7 mouse cellular contexts compared by ENCODE assay signal in genomic region chr2:32881054-32881453, GRCm38 (mm10). TPM values are rescaled to one million over a fixed set of nuclear protein-coding genes. Genes with fewer than 3 reads are reported as not detected.
DNase-seq lines count a peak whose midpoint lies in the region; ATAC-seq and TF ChIP-seq lines count a peak whose summit lies in the region.

No protein-coding gene starts in this region.

- H3K36me3 ChIP-seq in lung, postnatal 0 days (ENCODE audit: insufficient read depth, low read length): no peaks in the 10 kb centered on the region
- H3K36me3 ChIP-seq in limb, embryonic 12.5 days: no peaks in the 10 kb centered on the region; the same call in 1 of the 2 replicates
- no peaks in the 10 kb centered on the region; the same call in 1 of the 2 replicates for H3K36me3 ChIP-seq in stomach, embryonic 16.5 days (ENCODE audit: control insufficient read depth, insufficient read depth, low read length)

- DNase-seq in lung, postnatal 0 days (ENCODE audit: low spot score): no peak
- no peak for DNase-seq in lung, adult 18-20 months
- DNase-seq in fibroblast of lung, adult 2 months (ENCODE audit: low read depth): peak; percentile 88
- no peak for DNase-seq in left cerebral cortex, postnatal 25 days (ENCODE audit: low spot score in 2 of 2)
- DNase-seq in spleen, postnatal 36 days (ENCODE audit: low spot score in 2 of 2): no peak

- no peaks in the 10 kb centered on the region for H3K9me3 ChIP-seq in lung, postnatal 0 days (ENCODE audit: low read length)
- no peaks in the 10 kb centered on the region for H3K9me3 ChIP-seq in limb, embryonic 12.5 days
- H3K9me3 ChIP-seq in stomach, embryonic 16.5 days (replicated peaks; ENCODE audit: control insufficient read depth, low read length): no peaks in the 10 kb centered on the region

- intact Hi-C loops in left cerebral cortex, postnatal 25 days (cut with DNase I): no loop called here

- H3K4me1 ChIP-seq in lung, postnatal 0 days (ENCODE audit: insufficient read depth, low read depth, low read length): peaks cover 39% of the 10 kb centered on the region
- peaks cover 90% of the 10 kb centered on the region for H3K4me1 ChIP-seq in limb, embryonic 12.5 days (replicated peaks)
- H3K4me1 ChIP-seq in stomach, embryonic 16.5 days (ENCODE audit: control insufficient read depth, insufficient read depth, low read length): peaks cover 79% of the 10 kb centered on the region

- 23% methylated on average over 6 of the region's 6 CpGs for WGBS in lung, postnatal 0 days
- 59% methylated on average over 6 of the region's 6 CpGs for WGBS in limb, embryonic 12.5 days
- WGBS in stomach, embryonic 16.5 days: 37% methylated on average over 6 of the region's 6 CpGs

- peak overlapping the region; percentile 88 for H3K4me2 ChIP-seq in lung, postnatal 0 days (replicated peaks; ENCODE audit: low read depth, low read length)
- H3K4me2 ChIP-seq in limb, embryonic 12.5 days: no peak overlapping the region
- peak overlapping the region; percentile 90 for H3K4me2 ChIP-seq in stomach, embryonic 16.5 days (ENCODE audit: low read depth, low read length)

- TF ChIP-seq CTCF in lung, postnatal 0 days (IDR thresholded peaks at IDR 0.05): no peak

- H3K9ac ChIP-seq in lung, postnatal 0 days (replicated peaks; ENCODE audit: low read depth): no peak overlapping the region
- peak overlapping the region; percentile 24; the same call in 1 of the 2 replicates for H3K9ac ChIP-seq in limb, embryonic 12.5 days (replicated peaks)
- H3K9ac ChIP-seq in stomach, embryonic 16.5 days (ENCODE audit: low read length): peak overlapping the region; percentile 94

- no peak for TF ChIP-seq EP300 in lung, postnatal 0 days (IDR thresholded peaks at IDR 0.05)

- peak overlapping the region; percentile 96 for H3K27ac ChIP-seq in lung, postnatal 0 days (ENCODE audit: low read length)
- H3K27ac ChIP-seq in limb, embryonic 12.5 days: peak overlapping the region; percentile 78
- H3K27ac ChIP-seq in stomach, embryonic 16.5 days (ENCODE audit: low read length): peak overlapping the region; percentile 97

- H3K4me3 ChIP-seq in lung, postnatal 0 days (ENCODE audit: low read depth, low read length): no peak overlapping the region
- no peak overlapping the region for H3K4me3 ChIP-seq in limb, embryonic 12.5 days (replicated peaks)
- H3K4me3 ChIP-seq in stomach, embryonic 16.5 days (replicated peaks; ENCODE audit: low read length): no peak overlapping the region

- ATAC-seq in lung, postnatal 0 days: no peak
- no peak for ATAC-seq in limb, embryonic 12.5 days (ENCODE audit: insufficient number of reproducible peaks, insufficient read depth, low FRiP score, low TSS enrichment, low read depth)
- no peak for ATAC-seq in stomach, embryonic 16.5 days (ENCODE audit: insufficient read depth, low FRiP score)

- no peaks in the 10 kb centered on the region for H3K27me3 ChIP-seq in lung, postnatal 0 days (replicated peaks; ENCODE audit: insufficient read depth, low read length)
- no peaks in the 10 kb centered on the region for H3K27me3 ChIP-seq in limb, embryonic 12.5 days
- no peaks in the 10 kb centered on the region for H3K27me3 ChIP-seq in stomach, embryonic 16.5 days (ENCODE audit: control insufficient read depth, insufficient read depth, low read length)

RNA-seq across cellular contexts. Expression of gene Fam129b, which starts 5.1 kb away (rescaled TPM):
- 121 and 150 TPM in 2 replicates for polyA plus RNA-seq in lung, postnatal 0 days (2015; fragmentation: Nextera tagmentation; extraction: Ambion mirVana)
- polyA plus RNA-seq in limb, embryonic 12.5 days (2016; fragmentation: Nextera tagmentation; extraction: Ambion mirVana): 48.0 and 48.1 TPM in 2 replicates
- polyA plus RNA-seq in stomach, embryonic 16.5 days (2015; fragmentation: Nextera tagmentation; extraction: Ambion mirVana): 108 and 139 TPM in 2 replicates
- total RNA-seq in left cerebral cortex, postnatal 25 days (2021): 10 to 100 TPM; 20.8 to 24.6 TPM

RNA-seq across cellular contexts. Expression of gene Stxbp1, which starts 34.0 kb away (rescaled TPM):
- polyA plus RNA-seq in lung, postnatal 0 days (2015; fragmentation: Nextera tagmentation; extraction: Ambion mirVana): 22.2 and 22.4 TPM in 2 replicates
- polyA plus RNA-seq in limb, embryonic 12.5 days (2016; fragmentation: Nextera tagmentation; extraction: Ambion mirVana): 18.8 and 20.0 TPM in 2 replicates
- 20.8 and 23.2 TPM in 2 replicates for polyA plus RNA-seq in stomach, embryonic 16.5 days (2015; fragmentation: Nextera tagmentation; extraction: Ambion mirVana)
- 1,000 to 10,000 TPM in 1 of 2 experiments, 100 to 1,000 TPM in 1; 957 to 1,021 TPM for total RNA-seq in left cerebral cortex, postnatal 25 days (2021)
